Mouse (Mus musculus) midbrain, embryonic 11.5 days (tissue): ENCODE data around the gene Aldh3a2. TPM values are rescaled to one million over a fixed set of nuclear protein-coding genes. Genes with fewer than 3 reads are reported as not detected.
"Not testable (repeated sequence)": the region's sequence is repeated elsewhere in the genome, so short reads cannot be mapped to it uniquely, and the experiment has no call there.

Experiments
- ATAC-seq: fragments of 200-750 bp; cut with Nextera tagmentation; 2 replicates; pipeline ENCODE4 v1.8.0; 2017; ENCODE audit warnings: moderate TSS enrichment, moderate library complexity; ENCODE audit not compliant: low FRiP score
- DNase-seq: peaks from one replicate; pipeline ENCODE4 v3.0.0; 2015; ENCODE audit warnings: low spot score; ENCODE audit errors: missing footprints
- H3K27ac ChIP-seq: fragments of 300-500 bp; sonication (generic); 2 replicates; pipeline ENCODE4 v1.5.1; 2014; ENCODE audit warnings: low read depth, low read length
- H3K27me3 ChIP-seq: fragments of 300-500 bp; sonication (generic); 2 replicates; pipeline ENCODE4 v1.6.1; 2014; ENCODE audit warnings: mild to moderate bottlenecking, low read length, moderate library complexity, mixed read lengths; ENCODE audit not compliant: control insufficient read depth, insufficient read depth
- H3K36me3 ChIP-seq: fragments of 300-500 bp; sonication (generic); 2 replicates; pipeline ENCODE4 v1.6.1; 2014; ENCODE audit warnings: mild to moderate bottlenecking, low read length, moderate library complexity, mixed read lengths; ENCODE audit not compliant: control insufficient read depth, insufficient read depth
- H3K4me1 ChIP-seq: fragments of 300-500 bp; sonication (generic); 2 replicates; pipeline ENCODE4 v1.6.1; 2014; ENCODE audit warnings: low read length; ENCODE audit not compliant: control insufficient read depth, insufficient read depth
- H3K4me2 ChIP-seq: fragments of 300-500 bp; sonication (generic); 2 replicates; pipeline ENCODE4 v1.6.1; 2014; ENCODE audit warnings: mild to moderate bottlenecking, moderate library complexity
- H3K4me3 ChIP-seq: fragments of 300-500 bp; sonication (generic); 2 replicates; pipeline ENCODE4 v1.5.1; 2014; ENCODE audit warnings: low read depth, low read length
- H3K9ac ChIP-seq: fragments of 300-500 bp; sonication (generic); 2 replicates; pipeline ENCODE4 v1.6.1; 2014; ENCODE audit warnings: low read length
- H3K9me3 ChIP-seq: fragments of 300-500 bp; sonication (generic); 2 replicates; pipeline ENCODE4 v1.6.1; 2016; ENCODE audit warnings: low read length; ENCODE audit not compliant: control insufficient read depth
- WGBS: fragments of 180-500 bp; shearing (Covaris S2); extraction: QIAGEN DNeasy Blood & Tissue Kit; methylation state at CpG from one replicate; pipeline ENCODE4 v1.1.7; 2014; 5-methylcytosine and 5-hydroxymethylcytosine counted together
- polyA plus RNA-seq: library from polyadenylated mRNA; unstranded; fragments of >200 nt; fragmentation: Nextera tagmentation; extraction: Ambion mirVana; gene quantifications from 2 replicates; pipeline ENCODE4 v1.2.1, GENCODE M21; 2014

The Aldh3a2 gene
- 26.0 and 27.2 TPM in 2 replicates for polyA plus RNA-seq

- Histone ChIP-seq H3K9me3 (no peaks in the 10 kb centered on the region), H3K4me1 (peaks cover 3% of the 10 kb centered on the region), H3K27me3 (no peaks in the 10 kb centered on the region; the same call in 1 of the 2 replicates), H3K36me3 (no peaks in the 10 kb centered on the region; the same call in 1 of the 2 replicates), H3K9ac (peak within 1 kb of the TSS; percentile 91), H3K27ac (peak within 1 kb of the TSS; percentile 73), H3K4me2 (peak within 1 kb of the TSS; percentile 79), H3K4me3 (peak within 1 kb of the TSS; percentile 79)
- ATAC-seq (peak; percentile 100), DNase-seq (peak; percentile 99)
- WGBS = 2% methylated on average over 52 of the region's 58 CpGs
Measured at GRCm38 (mm10) chr11:61266551-61267533, at the start of gene Aldh3a2. Aldh3a2 (minus strand) TSS chr11:61267464.

GRCm38 (mm10) chr11:61316864-61317263, 49.6 kb upstream of the Aldh3a2 start:
- DNase-seq (no peak), ATAC-seq (no peak)
- Histone ChIP-seq H3K4me1 (no peaks in the 10 kb centered on the region), H3K36me3 (no peaks in the 10 kb centered on the region), H3K9me3 (no peaks in the 10 kb centered on the region), H3K4me3 (no peak overlapping the region), H3K27ac (no peak overlapping the region), H3K4me2 (no peak overlapping the region), H3K27me3 (no peaks in the 10 kb centered on the region), H3K9ac (no peak overlapping the region)
- WGBS = 78% methylated on average over 2 of the region's 2 CpGs

GRCm38 (mm10) chr11:61310321-61310720, 43.1 kb upstream of the Aldh3a2 start:
- Histone ChIP-seq H3K27ac (no peak overlapping the region), H3K9ac (no peak overlapping the region), H3K4me1 (no peaks in the 10 kb centered on the region), H3K27me3 (no peaks in the 10 kb centered on the region), H3K4me2 (no peak overlapping the region), H3K36me3 (no peaks in the 10 kb centered on the region), H3K4me3 (no peak overlapping the region), H3K9me3 (no peaks in the 10 kb centered on the region)
- 74% methylated on average over 7 of the region's 7 CpGs for WGBS
- ATAC-seq = no peak
- DNase-seq = no peak

GRCm38 (mm10) chr11:61309831-61310230, 42.6 kb upstream of the Aldh3a2 start:
- ATAC-seq = no peak
- Histone ChIP-seq H3K4me1 (no peaks in the 10 kb centered on the region), H3K9me3 (no peaks in the 10 kb centered on the region), H3K4me3 (no peak overlapping the region), H3K9ac (no peak overlapping the region), H3K4me2 (no peak overlapping the region), H3K27ac (no peak overlapping the region), H3K36me3 (no peaks in the 10 kb centered on the region), H3K27me3 (no peaks in the 10 kb centered on the region)
- 73% methylated on average over 12 of the region's 12 CpGs for WGBS
- no peak for DNase-seq

- H3K9ac ChIP-seq = no peak overlapping the region
- ATAC-seq (no peak), DNase-seq (no peak)
- no peaks in the 10 kb centered on the region for H3K36me3 ChIP-seq
- no peak overlapping the region for H3K4me3 ChIP-seq
- no peaks in the 10 kb centered on the region for H3K9me3 ChIP-seq
- no peak overlapping the region for H3K4me2 ChIP-seq
- no peaks in the 10 kb centered on the region for H3K4me1 ChIP-seq
- no peaks in the 10 kb centered on the region for H3K27me3 ChIP-seq
- no peak overlapping the region for H3K27ac ChIP-seq
- 39% methylated on average over 7 of the region's 7 CpGs for WGBS
Measured at GRCm38 (mm10) chr11:61307795-61308194, 40.5 kb upstream of the Aldh3a2 start.

- H3K4me2 ChIP-seq = no peak overlapping the region
- H3K4me1 ChIP-seq = peaks cover 6% of the 10 kb centered on the region
- H3K27ac ChIP-seq = no peak overlapping the region
- WGBS = 77% methylated on average over 4 of the region's 4 CpGs
- no peaks in the 10 kb centered on the region for H3K9me3 ChIP-seq
- DNase-seq (peak; percentile 89), ATAC-seq (no peak)
- no peak overlapping the region for H3K9ac ChIP-seq
- no peaks in the 10 kb centered on the region for H3K36me3 ChIP-seq
- no peaks in the 10 kb centered on the region for H3K27me3 ChIP-seq
- no peak overlapping the region for H3K4me3 ChIP-seq
Measured at GRCm38 (mm10) chr11:61305377-61305776, 38.1 kb upstream of the Aldh3a2 start.

GRCm38 (mm10) chr11:61304535-61304934, 37.3 kb upstream of the Aldh3a2 start:
- H3K4me2 ChIP-seq, H3K4me1 ChIP-seq, ATAC-seq, DNase-seq, H3K9ac ChIP-seq, H3K36me3 ChIP-seq, H3K4me3 ChIP-seq, H3K27ac ChIP-seq, H3K9me3 ChIP-seq, H3K27me3 ChIP-seq: not testable (repeated sequence)
- WGBS = 92% methylated on average over 6 of the region's 10 CpGs

- Histone ChIP-seq H3K9ac (no peak overlapping the region), H3K4me1 (peaks cover 6% of the 10 kb centered on the region), H3K4me2 (peak overlapping the region; percentile 17; the same call in 1 of the 2 replicates), H3K9me3 (no peaks in the 10 kb centered on the region), H3K27me3 (no peaks in the 10 kb centered on the region), H3K36me3 (no peaks in the 10 kb centered on the region), H3K4me3 (no peak overlapping the region), H3K27ac (no peak overlapping the region)
- peak; percentile 40; the same call in 1 of the 2 replicates for ATAC-seq
- no peak for DNase-seq
- WGBS = 12% methylated on average over 14 of the region's 16 CpGs
Measured at GRCm38 (mm10) chr11:61300716-61301392, 33.6 kb upstream of the Aldh3a2 start.

GRCm38 (mm10) chr11:61300205-61300604, 32.9 kb upstream of the Aldh3a2 start:
- H3K9ac ChIP-seq = no peak overlapping the region
- no peak overlapping the region for H3K27ac ChIP-seq
- H3K36me3 ChIP-seq = no peaks in the 10 kb centered on the region
- ATAC-seq (no peak), DNase-seq (no peak)
- no peaks in the 10 kb centered on the region for H3K27me3 ChIP-seq
- H3K4me2 ChIP-seq = no peak overlapping the region
- 59% methylated on average over 3 of the region's 3 CpGs for WGBS
- H3K4me1 ChIP-seq = peaks cover 6% of the 10 kb centered on the region
- H3K4me3 ChIP-seq = no peak overlapping the region
- no peaks in the 10 kb centered on the region for H3K9me3 ChIP-seq
